Mouse (Mus musculus): ENCODE measurements around the gene Fam166b. TPM values are rescaled to one million over a fixed set of nuclear protein-coding genes. Genes with fewer than 3 reads are reported as not detected.

Fam166b gene
- polyA plus RNA-seq, 1 experiment from 2014 or later, result 1.4 TPM

GRCm38 (mm10) chr4:43382155-43383020, 46.5 kb downstream of the Fam166b start:
- Histone ChIP-seq H3K4me2 (peak overlapping the region; percentile 81), H3K4me3 (peak overlapping the region; percentile 70), H3K27ac (peak overlapping the region; percentile 87), H3K36me3 (no peaks in the 10 kb centered on the region), H3K27me3 (no peaks in the 10 kb centered on the region), H3K9ac (peak overlapping the region; percentile 86), H3K4me1 (replicated peaks) (peaks cover 35% of the 10 kb centered on the region), H3K9me3 (no peaks in the 10 kb centered on the region)
- ATAC-seq (ENCODE audit: low FRiP score), result peak; percentile 83
- 9% methylated on average over 21 of the region's 33 CpGs for WGBS

DNA sequence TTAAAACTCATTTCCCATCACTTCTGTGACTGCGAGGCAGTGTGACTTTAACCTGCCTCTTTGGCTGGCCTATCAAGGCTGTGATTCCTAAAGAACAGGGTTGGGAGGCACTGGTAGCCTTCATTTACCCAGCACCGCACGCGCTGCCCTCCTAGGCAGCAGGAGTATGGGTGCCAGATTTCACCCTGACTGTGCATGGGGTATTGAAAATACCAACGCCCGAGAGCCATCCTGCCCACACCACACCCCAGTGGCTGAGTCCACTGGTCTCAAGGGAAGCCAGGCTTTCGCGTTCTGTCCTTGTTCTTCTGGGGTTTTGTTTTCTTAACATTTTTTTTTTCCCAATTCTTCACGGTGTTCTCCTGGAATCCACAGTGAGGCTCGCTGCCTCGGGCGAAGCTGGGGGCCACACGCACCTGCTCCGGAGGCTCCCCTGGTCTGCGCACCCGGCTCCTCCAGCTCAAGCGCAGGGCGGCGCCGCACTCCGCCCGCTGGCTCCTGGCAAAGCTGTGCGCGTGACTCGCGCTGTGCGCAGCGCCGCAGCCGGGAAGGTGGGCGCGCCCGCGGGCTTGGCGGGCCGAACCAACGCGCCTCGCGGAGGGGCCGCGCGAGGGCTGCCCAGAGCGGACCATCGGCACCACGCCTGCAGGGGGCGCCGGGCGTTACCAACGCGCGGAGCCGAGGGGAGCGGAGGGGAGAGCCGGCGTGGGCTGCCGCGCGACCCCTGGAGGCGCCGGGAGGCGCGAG, 47.4 kb downstream of the Fam166b start, which contains the start of gene Rusc2:
Rusc2 (plus strand) TSS at position 572 of the 747 bp plus-strand sequence.
- Histone ChIP-seq H3K4me2 (peak within 1 kb of the TSS; percentile 81), H3K9ac (peak within 1 kb of the TSS; percentile 86), H3K27ac (peak within 1 kb of the TSS; percentile 87), H3K9me3 (no peaks in the 10 kb centered on the region), H3K4me1 (replicated peaks) (peaks cover 35% of the 10 kb centered on the region), H3K4me3 (peak within 1 kb of the TSS; percentile 70), H3K27me3 (no peaks in the 10 kb centered on the region), H3K36me3 (no peaks in the 10 kb centered on the region)
- under 1% methylated on average over 53 of the region's 63 CpGs for WGBS
- peak; percentile 95 for ATAC-seq (ENCODE audit: low FRiP score)

GRCm38 (mm10) chr4:43380951-43381350, 48.0 kb downstream of the Fam166b start:
- peak; percentile 16; the same call in 1 of the 2 replicates for ATAC-seq (ENCODE audit: low FRiP score)
- H3K36me3 ChIP-seq, result no peaks in the 10 kb centered on the region
- H3K27ac ChIP-seq, result no peak overlapping the region
- H3K9ac ChIP-seq, result peak overlapping the region; percentile 86
- H3K4me2 ChIP-seq, result peak overlapping the region; percentile 81
- peaks cover 35% of the 10 kb centered on the region for H3K4me1 ChIP-seq (replicated peaks)
- WGBS, result 61% methylated on average over 10 of the region's 10 CpGs
- no peaks in the 10 kb centered on the region for H3K9me3 ChIP-seq
- peak overlapping the region; percentile 70 for H3K4me3 ChIP-seq
- no peaks in the 10 kb centered on the region for H3K27me3 ChIP-seq

- Histone ChIP-seq H3K4me2 (no peak overlapping the region), H3K9ac (no peak overlapping the region), H3K27me3 (no peaks in the 10 kb centered on the region), H3K36me3 (no peaks in the 10 kb centered on the region), H3K27ac (no peak overlapping the region), H3K4me1 (replicated peaks) (peaks cover 32% of the 10 kb centered on the region), H3K4me3 (no peak overlapping the region), H3K9me3 (no peaks in the 10 kb centered on the region)
- WGBS, result 90% methylated on average over 6 of the region's 6 CpGs
- ATAC-seq (ENCODE audit: low FRiP score), result no peak
Observed at GRCm38 (mm10) chr4:43379601-43380000, 49.3 kb downstream of the Fam166b start.

Other genes with a start within 250 kb of the Fam166b start
- gene Atp8b5, start 162.0 kb downstream of the Fam166b start, polyA plus RNA-seq (2015; fragmentation: Nextera tagmentation; extraction: Ambion mirVana), result 0.34 and 0.40 TPM in 2 replicates
- gene Rusc2, start 47.2 kb downstream of the Fam166b start, polyA plus RNA-seq (2015; fragmentation: Nextera tagmentation; extraction: Ambion mirVana), result 70.8 and 75.4 TPM in 2 replicates
- gene Tesk1, start 12.8 kb upstream of the Fam166b start, polyA plus RNA-seq (2015; fragmentation: Nextera tagmentation; extraction: Ambion mirVana), result 8.7 and 9.7 TPM in 2 replicates
- 3.5 and 4.7 TPM in 2 replicates for gene Cd72, start 25.5 kb upstream of the Fam166b start, polyA plus RNA-seq (2015; fragmentation: Nextera tagmentation; extraction: Ambion mirVana)
- gene Sit1, start 54.6 kb upstream of the Fam166b start, polyA plus RNA-seq (2015; fragmentation: Nextera tagmentation; extraction: Ambion mirVana), result not detected in 2 replicates
- 65.1 and 69.0 TPM in 2 replicates for gene Ccdc107, start 63.8 kb upstream of the Fam166b start, polyA plus RNA-seq (2015; fragmentation: Nextera tagmentation; extraction: Ambion mirVana)
- 8.4 and 8.9 TPM in 2 replicates for gene Arhgef39, start 70.6 kb upstream of the Fam166b start, polyA plus RNA-seq (2015; fragmentation: Nextera tagmentation; extraction: Ambion mirVana)
- gene Car9, start 77.8 kb upstream of the Fam166b start, polyA plus RNA-seq (2015; fragmentation: Nextera tagmentation; extraction: Ambion mirVana), result 0.19 and 0.25 TPM in 2 replicates
- 18.8 and 20.9 TPM in 2 replicates for gene Tpm2, start 94.6 kb upstream of the Fam166b start, polyA plus RNA-seq (2015; fragmentation: Nextera tagmentation; extraction: Ambion mirVana)
- 79.3 and 80.9 TPM in 2 replicates for gene Creb3, start 133.2 kb upstream of the Fam166b start, polyA plus RNA-seq (2015; fragmentation: Nextera tagmentation; extraction: Ambion mirVana)
- 64.5 and 66.2 TPM in 2 replicates for gene Tln1, start 133.6 kb upstream of the Fam166b start, polyA plus RNA-seq (2015; fragmentation: Nextera tagmentation; extraction: Ambion mirVana)
- 29.0 and 31.5 TPM in 2 replicates for gene Rgp1, start 149.6 kb upstream of the Fam166b start, polyA plus RNA-seq (2015; fragmentation: Nextera tagmentation; extraction: Ambion mirVana)
- 53.6 and 53.8 TPM in 2 replicates for gene Gba2, start 149.7 kb upstream of the Fam166b start, polyA plus RNA-seq (2015; fragmentation: Nextera tagmentation; extraction: Ambion mirVana)
- 2.6 TPM in 1 of 2 replicates, not detected in the other for gene Msmp, start 155.4 kb upstream of the Fam166b start, polyA plus RNA-seq (2015; fragmentation: Nextera tagmentation; extraction: Ambion mirVana)
- gene Npr2, start 202.8 kb upstream of the Fam166b start, polyA plus RNA-seq (2015; fragmentation: Nextera tagmentation; extraction: Ambion mirVana), result 17.1 and 18.5 TPM in 2 replicates
- 6.1 and 8.4 TPM in 2 replicates for gene Spag8, start 224.5 kb upstream of the Fam166b start, polyA plus RNA-seq (2015; fragmentation: Nextera tagmentation; extraction: Ambion mirVana)
- 74.8 and 78.6 TPM in 2 replicates for gene Hint2, start 227.3 kb upstream of the Fam166b start, polyA plus RNA-seq (2015; fragmentation: Nextera tagmentation; extraction: Ambion mirVana)
- 16.2 and 16.6 TPM in 2 replicates for gene Tmem8b, start 239.8 kb upstream of the Fam166b start, polyA plus RNA-seq (2015; fragmentation: Nextera tagmentation; extraction: Ambion mirVana)
- 2.3 and 2.8 TPM in 2 replicates for gene Fam221b, start 240.0 kb upstream of the Fam166b start, polyA plus RNA-seq (2015; fragmentation: Nextera tagmentation; extraction: Ambion mirVana)